Mouse (Mus musculus): Measurements from ENCODE around the gene Timm8a1.

DNA sequence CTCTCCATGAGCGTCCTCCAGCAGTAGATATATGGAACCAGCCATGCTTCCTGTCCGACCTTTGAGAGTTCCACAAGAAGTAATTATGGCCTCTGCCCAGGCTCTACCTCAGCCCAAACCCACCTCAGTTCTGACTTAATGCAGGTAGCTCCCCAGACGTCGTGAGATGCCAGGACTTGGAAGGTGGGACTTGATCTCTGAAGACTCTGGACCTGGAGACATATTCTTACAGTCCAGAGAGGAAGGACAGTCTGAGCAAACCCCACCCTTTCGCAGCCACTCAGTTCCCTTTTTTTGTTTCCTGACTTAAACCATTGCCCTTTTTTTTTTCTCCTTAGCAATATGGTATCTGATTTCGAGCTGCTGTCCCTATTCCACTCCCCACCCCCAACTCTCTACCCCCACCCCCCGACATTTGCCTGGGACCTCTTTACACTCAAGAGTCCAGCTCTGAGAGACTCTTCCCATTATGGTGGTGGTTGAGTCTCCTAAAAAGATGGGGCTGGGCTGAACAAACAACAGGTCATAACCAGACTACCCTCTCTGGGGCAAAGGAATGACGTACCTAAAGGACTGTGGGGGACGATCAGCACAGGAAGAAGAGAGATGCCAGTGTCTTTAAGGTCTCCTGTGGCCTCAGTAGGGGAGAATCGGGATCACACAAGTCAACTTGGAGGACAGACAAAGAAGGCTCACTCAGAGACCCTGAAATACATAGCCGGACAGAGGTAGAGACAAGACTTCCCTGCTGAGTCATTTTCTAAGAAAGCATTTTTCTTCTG lies 41.4 kb upstream of the Timm8a1 start, which contains the start of gene Btk:
- TF ChIP-seq GATA1 (IDR thresholded peaks at IDR 0.05; ENCODE audit: low read depth, low read length) (no peak), USF1 (IDR thresholded peaks at IDR 0.05; ENCODE audit: low read depth, low read length) (no peak), UBTF (IDR thresholded peaks at IDR 0.05; ENCODE audit: borderline replicate concordance, insufficient read depth, low read depth, low read length) (no peak), CTCF (IDR thresholded peaks at IDR 0.05 in 2 of 3, conservative IDR thresholded peaks at IDR 0.05 in 1 of 3; ENCODE audit: control insufficient read depth in 1 of 3, insufficient read depth in 1 of 3, low read depth in 2 of 3, low read length in 3 of 3, poor library complexity in 1 of 3, severe bottlenecking in 1 of 3) (no peak), USF2 (IDR thresholded peaks at IDR 0.05; ENCODE audit: borderline replicate concordance in 1 of 2, insufficient read depth in 1 of 2, low read depth in 1 of 2, low read length in 2 of 2) (no peak), POLR2A (IDR thresholded peaks at IDR 0.05; ENCODE audit: control insufficient read depth in 1 of 2, insufficient read depth in 1 of 2, low read depth in 1 of 2, low read length in 2 of 2, poor library complexity in 1 of 2) (no peak), EP300 (IDR thresholded peaks at IDR 0.05; ENCODE audit: low read depth in 1 of 2, low read length in 2 of 2) (no peak), CHD1 (IDR thresholded peaks at IDR 0.05; ENCODE audit: low read depth, low read length) (no peak), MAFK (IDR thresholded peaks at IDR 0.05; ENCODE audit: borderline replicate concordance, low read depth, low read length) (no peak), MXI1 (IDR thresholded peaks at IDR 0.05; ENCODE audit: low read depth, low read length) (no peak), ZC3H11A (IDR thresholded peaks at IDR 0.05; ENCODE audit: low read depth, low read length) (no peak), RCOR1 (IDR thresholded peaks at IDR 0.05; ENCODE audit: low read depth, low read length) (no peak)
